Mouse (Mus musculus) telencephalon, adult 2 months (tissue): Measurements from ENCODE around the gene Taf6l.
A peak's percentile ranks its signal among the peaks of the same experiment; 100 is the strongest.

Experiments
- DNase-seq: peaks from one replicate; pipeline ENCODE4 v3.0.0-alpha.2; 2011; ENCODE audit warnings: low read depth, low spot score

The Taf6l gene

GRCm38 (mm10) chr19:8786008-8786781 is at the start of gene Taf6l:
TSS of gene Taf6l (minus strand) at chr19:8786417.
- peak; percentile 97 for DNase-seq

- no peak for DNase-seq
These were observed 46.8 kb upstream of the Taf6l start for GRCm38 (mm10) chr19:8832971-8833370.

GRCm38 (mm10) chr19:8831262-8831661 is 45.0 kb upstream of the Taf6l start:
- DNase-seq: no peak

GRCm38 (mm10) chr19:8830664-8831063 is 44.4 kb upstream of the Taf6l start:
- no peak for DNase-seq

- DNase-seq: no peak
These were observed 43.4 kb upstream of the Taf6l start, which contains the start of gene AC129217.1 for GRCm38 (mm10) chr19:8829660-8830059. TSS of gene AC129217.1 (plus strand) at chr19:8829773.

- DNase-seq: no peak
These were observed 36.5 kb upstream of the Taf6l start for GRCm38 (mm10) chr19:8822696-8823095.

- DNase-seq: no peak
These were observed 34.9 kb upstream of the Taf6l start for GRCm38 (mm10) chr19:8821146-8821545.

- no peak for DNase-seq
These were observed 34.3 kb upstream of the Taf6l start for GRCm38 (mm10) chr19:8820424-8820956.

- peak; percentile 99 for DNase-seq
These were observed 33.6 kb upstream of the Taf6l start, which contains the start of gene Hnrnpul2 for GRCm38 (mm10) chr19:8819596-8820423. TSS of gene Hnrnpul2 (plus strand) at chr19:8820010.

- DNase-seq: peak; percentile 99
These were observed 32.8 kb upstream of the Taf6l start, which contains the start of gene Ttc9c for GRCm38 (mm10) chr19:8818801-8819595. TSS of gene Ttc9c (minus strand) at chr19:8819333.

- no peak for DNase-seq
These were observed 32.1 kb upstream of the Taf6l start for GRCm38 (mm10) chr19:8818301-8818798.

- no peak for DNase-seq
These were observed 30.8 kb upstream of the Taf6l start for GRCm38 (mm10) chr19:8817001-8817400.

- DNase-seq: no peak
These were observed 29.6 kb upstream of the Taf6l start for GRCm38 (mm10) chr19:8815812-8816211.

- no peak for DNase-seq
These were observed 20.6 kb upstream of the Taf6l start for GRCm38 (mm10) chr19:8806810-8807209.

- no peak for DNase-seq
These were observed 17.9 kb upstream of the Taf6l start for GRCm38 (mm10) chr19:8803879-8804660.

GRCm38 (mm10) chr19:8803204-8803780 is 17.1 kb upstream of the Taf6l start:
- no peak for DNase-seq

- peak; percentile 99 for DNase-seq
These were observed 16.1 kb upstream of the Taf6l start, which contains the start of gene Zbtb3 for GRCm38 (mm10) chr19:8802130-8802821. TSS of gene Zbtb3 (plus strand) at chr19:8802555.

- no peak for DNase-seq
These were observed 12.7 kb upstream of the Taf6l start for GRCm38 (mm10) chr19:8798947-8799315.

- peak; percentile 95 for DNase-seq
These were observed 12.2 kb upstream of the Taf6l start, which contains the start of gene Polr2g for GRCm38 (mm10) chr19:8798264-8798946. TSS of gene Polr2g (minus strand) at chr19:8798577.
